Comparison of ENCODE assay signal across 8 mouse cellular contexts in the genomic region with DNA sequence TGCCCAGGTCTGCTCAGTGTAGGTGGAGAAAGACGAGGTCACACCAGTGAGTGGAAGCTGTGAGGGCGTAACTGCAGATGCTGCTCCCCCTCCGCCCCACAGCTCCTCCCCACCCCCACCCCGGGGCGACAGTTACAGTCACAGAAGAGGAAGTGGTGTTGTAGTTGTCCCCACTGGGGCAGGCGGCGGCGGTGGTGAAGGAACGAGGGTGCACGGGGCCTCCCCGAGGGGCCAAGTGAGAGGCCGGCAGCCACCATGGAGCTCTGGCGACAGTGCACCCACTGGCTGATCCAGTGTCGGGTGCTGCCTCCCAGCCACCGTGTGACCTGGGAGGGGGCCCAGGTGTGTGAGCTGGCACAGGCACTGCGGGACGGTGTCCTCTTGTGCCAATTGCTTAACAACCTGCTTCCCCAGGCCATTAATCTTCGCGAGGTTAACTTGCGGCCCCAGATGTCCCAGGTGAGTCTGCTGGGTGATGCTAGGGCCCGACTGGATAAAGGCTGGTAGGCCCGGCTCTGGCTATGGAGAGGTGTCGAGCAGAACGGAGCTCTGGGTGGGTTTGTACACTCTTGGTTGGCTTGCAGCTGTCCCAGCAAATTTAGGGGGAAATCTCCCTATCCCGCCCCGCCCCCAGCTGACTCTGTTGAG. TPM values are rescaled to one million over a fixed set of nuclear protein-coding genes. Genes with fewer than 3 reads are reported as not detected.
DNase-seq lines count a peak whose midpoint lies in the region; TF ChIP-seq lines count a peak whose summit lies in the region.

A gene (plus strand): TSS at position 158 of the 648 bp plus-strand sequence.

- H3K27me3 ChIP-seq in erythroblast, embryonic 14.5 days (ENCODE audit: control insufficient read depth): peaks cover 48% of the 10 kb centered on the region

- H3K4me1 ChIP-seq in erythroblast, embryonic 14.5 days (ENCODE audit: control insufficient read depth): peaks cover 26% of the 10 kb centered on the region

- TF ChIP-seq CTCF in left cerebral cortex, adult 2 months (IDR thresholded peaks at IDR 0.05): no peak

- H3K36me3 ChIP-seq in erythroblast, embryonic 14.5 days (ENCODE audit: control insufficient read depth): no peaks in the 10 kb centered on the region

- intact Hi-C loops in left cerebral cortex, adult 2 months (cut with DNase I): no loop called here

- no peak within 1 kb of the TSS for H3K27ac ChIP-seq in left cerebral cortex, adult 2 months

- peak within 1 kb of the TSS; percentile 5; the same call in 1 of the 2 replicates for H3K4me3 ChIP-seq in left cerebral cortex, adult 2 months
- H3K4me3 ChIP-seq in erythroblast, embryonic 14.5 days (replicated peaks): peak within 1 kb of the TSS; percentile 39

- no peak for DNase-seq in left cerebral cortex, adult 2 months (ENCODE audit: extremely low spot score in 1 of 2, low spot score in 2 of 2)
- no peak for DNase-seq in left cerebral cortex, adult 8-10 months (ENCODE audit: low spot score in 2 of 2)
- peak; percentile 75 to 76 for DNase-seq in lung, postnatal 4 days
- DNase-seq in thymus, postnatal 25 days: peak; percentile 89
- no peak for DNase-seq in embryo, embryonic 11 days
- no peak for DNase-seq in cerebellum, adult 18-20 months
- DNase-seq in right cerebral cortex, postnatal 4 days: no peak

- no peaks in the 10 kb centered on the region for H3K9me3 ChIP-seq in erythroblast, embryonic 14.5 days (ENCODE audit: control insufficient read depth, low read length)

RNA-seq across cellular contexts. Expression of the gene that starts here (rescaled TPM):
- 1 to 10 TPM; 3.1 to 3.5 TPM for total RNA-seq in left cerebral cortex, adult 2 months (2021)
- total RNA-seq in left cerebral cortex, adult 8-10 months (2022): 1 to 10 TPM; 2.9 to 9.2 (median 5.0) TPM
- polyA plus RNA-seq in erythroblast, embryonic 14.5 days (2012): 0.18 and 0.21 TPM in 2 replicates

Comparison
In these comparisons a context has a peak if more than half of its experiments do, and no peak if none do; other contexts are left out.
1. DNase-seq: peak in lung, postnatal 4 days (2 of 2) and thymus, postnatal 25 days (single experiment); none in left cerebral cortex, adult 2 months (0 of 2), left cerebral cortex, adult 8-10 months (0 of 2), embryo, embryonic 11 days (single experiment), cerebellum, adult 18-20 months (0 of 2) and right cerebral cortex, postnatal 4 days (single experiment).